Mouse (Mus musculus) intestine, embryonic 16.5 days (tissue): ENCODE measurements around the gene Slc34a2. TPM values are rescaled to one million over a fixed set of nuclear protein-coding genes. Genes with fewer than 3 reads are reported as not detected.

Source experiments
- ATAC-seq: fragments of 200-750 bp; cut with Nextera tagmentation; 2 replicates; pipeline ENCODE4 v1.8.0; 2017; ENCODE audit warnings: moderate TSS enrichment, moderate library complexity
- H3K27ac ChIP-seq: fragments of 300-500 bp; sonication (generic); 2 replicates; pipeline ENCODE4 v1.5.1; 2014; ENCODE audit warnings: mild to moderate bottlenecking, low read length
- H3K27me3 ChIP-seq: fragments of 300-500 bp; sonication (generic); replicated peaks from 2 replicates; pipeline ENCODE4 v1.6.1; 2014; ENCODE audit warnings: low read length, control low read depth, mixed read lengths; ENCODE audit not compliant: control insufficient read depth, insufficient read depth
- H3K36me3 ChIP-seq: fragments of 300-500 bp; sonication (generic); 2 replicates; pipeline ENCODE4 v1.6.1; 2014; ENCODE audit warnings: low read length, control low read depth; ENCODE audit not compliant: control insufficient read depth, insufficient read depth
- H3K4me1 ChIP-seq: fragments of 300-500 bp; sonication (generic); 2 replicates; pipeline ENCODE4 v1.6.1; 2014; ENCODE audit warnings: low read length, control low read depth, mixed read lengths; ENCODE audit not compliant: control insufficient read depth, insufficient read depth
- H3K4me2 ChIP-seq: fragments of 300-500 bp; sonication (generic); 2 replicates; pipeline ENCODE4 v1.6.1; 2014; ENCODE audit warnings: low read depth, low read length, control low read depth
- H3K4me3 ChIP-seq: fragments of 300-500 bp; sonication (generic); 2 replicates; pipeline ENCODE4 v1.5.1; 2014; ENCODE audit warnings: mild to moderate bottlenecking, low read length
- H3K9ac ChIP-seq: fragments of 300-500 bp; sonication (generic); 2 replicates; pipeline ENCODE4 v1.6.1; 2014; ENCODE audit warnings: low read depth, low read length
- H3K9me3 ChIP-seq: fragments of 300-500 bp; sonication (generic); 2 replicates; pipeline ENCODE4 v1.6.1; 2016; ENCODE audit warnings: low read length, control low read depth; ENCODE audit not compliant: control insufficient read depth
- WGBS: fragments of 180-500 bp; shearing (Covaris S2); extraction: QIAGEN DNeasy Blood & Tissue Kit; methylation state at CpG from one replicate; pipeline ENCODE4 v1.1.7; 2014; 5-methylcytosine and 5-hydroxymethylcytosine counted together
- polyA plus RNA-seq: library from polyadenylated mRNA; unstranded; fragments of >200 nt; fragmentation: Nextera tagmentation; extraction: Ambion mirVana; gene quantifications from 2 replicates; pipeline ENCODE4 v1.2.1, GENCODE M21; 2015

The Slc34a2 gene
- polyA plus RNA-seq, 1 experiment from 2014 or later, result 29.5 TPM

- 90% methylated on average over 5 of the region's 5 CpGs for WGBS
- no peak overlapping the region for H3K27ac ChIP-seq
These were observed 75.1 kb downstream of the Slc34a2 start for GRCm38 (mm10) chr5:53112942-53113341.

DNA sequence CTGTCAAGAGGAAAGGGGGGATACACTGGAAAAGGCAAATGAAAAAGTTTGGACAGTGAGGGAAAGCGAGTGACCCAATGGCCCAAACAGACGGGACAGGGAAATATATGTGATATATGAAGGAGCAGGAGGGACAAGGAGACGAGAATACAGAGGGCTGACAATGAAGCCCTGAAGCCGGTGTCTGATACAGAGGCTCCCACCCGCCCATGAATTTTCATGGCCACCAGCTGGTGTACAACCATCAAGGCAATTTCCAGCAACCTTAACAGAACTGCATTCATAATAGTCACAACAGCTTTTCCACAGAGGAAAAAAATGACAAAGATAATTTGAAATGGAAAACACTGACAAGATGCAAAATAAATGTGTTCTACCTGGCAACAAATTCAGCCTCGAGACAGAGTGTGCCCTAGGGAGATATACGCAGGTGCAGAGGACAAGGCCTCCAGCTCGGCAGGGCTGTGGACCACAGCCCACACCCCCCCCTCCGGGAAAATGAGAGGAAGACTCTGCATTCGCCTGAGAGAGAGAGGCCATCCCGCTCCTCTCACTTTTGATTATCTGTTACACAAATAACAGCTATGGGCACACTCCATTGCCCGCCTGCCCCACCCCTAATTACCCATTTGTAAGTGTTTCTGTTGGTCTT lies 76.9 kb downstream of the Slc34a2 start:
- 66% methylated on average over 12 of the region's 12 CpGs for WGBS
- H3K4me2 ChIP-seq, result no peak overlapping the region
- H3K9me3 ChIP-seq, result 0 out of 2 replicates have a peak, but pooled peaks cover 4% of the 10 kb centered on the region
- no peak for ATAC-seq
- H3K4me3 ChIP-seq, result no peak overlapping the region
- H3K4me1 ChIP-seq, result no peaks in the 10 kb centered on the region; the same call in 1 of the 2 replicates
- H3K27me3 ChIP-seq, result no peaks in the 10 kb centered on the region
- H3K9ac ChIP-seq, result no peak overlapping the region
- H3K27ac ChIP-seq, result no peak overlapping the region
- H3K36me3 ChIP-seq, result peaks cover 7% of the 10 kb centered on the region; the same call in 1 of the 2 replicates

More at GRCm38 (mm10) chr5:53112942-53113341, 75.1 kb downstream of the Slc34a2 start:
- Histone ChIP-seq H3K36me3 (peaks cover 7% of the 10 kb centered on the region; the same call in 1 of the 2 replicates), H3K9ac (no peak overlapping the region), H3K9me3 (0 out of 2 replicates have a peak, but pooled peaks cover 4% of the 10 kb centered on the region), H3K4me1 (no peaks in the 10 kb centered on the region; the same call in 1 of the 2 replicates), H3K4me3 (no peak overlapping the region), H3K4me2 (no peak overlapping the region), H3K27me3 (no peaks in the 10 kb centered on the region)
- no peak for ATAC-seq

- Histone ChIP-seq H3K9me3 (0 out of 2 replicates have a peak, but pooled peaks cover under 1% of the 10 kb centered on the region), H3K9ac (no peak overlapping the region), H3K27me3 (no peaks in the 10 kb centered on the region), H3K36me3 (0 out of 2 replicates have a peak, but pooled peaks cover 5% of the 10 kb centered on the region), H3K4me3 (no peak overlapping the region), H3K4me2 (no peak overlapping the region), H3K4me1 (no peaks in the 10 kb centered on the region), H3K27ac (no peak overlapping the region)
- whole genome bisulfite sequencing, result 94% methylated on average over 8 of the region's 8 CpGs
- ATAC-seq, result no peak
These were observed 80.3 kb downstream of the Slc34a2 start for GRCm38 (mm10) chr5:53118212-53118611.

- Histone ChIP-seq H3K9ac (no peak overlapping the region), H3K9me3 (no peaks in the 10 kb centered on the region), H3K4me2 (no peak overlapping the region), H3K4me3 (no peak overlapping the region), H3K4me1 (no peaks in the 10 kb centered on the region), H3K27me3 (no peaks in the 10 kb centered on the region), H3K27ac (no peak overlapping the region), H3K36me3 (0 out of 2 replicates have a peak, but pooled peaks cover 3% of the 10 kb centered on the region)
- WGBS, result 66% methylated on average over 3 of the region's 3 CpGs
- no peak for ATAC-seq
These were observed 81.8 kb downstream of the Slc34a2 start for GRCm38 (mm10) chr5:53119689-53120088.

Other genes with a start within 250 kb of the Slc34a2 start
- gene Anapc4, start 204.1 kb upstream of the Slc34a2 start, polyA plus RNA-seq, result 69.6 and 76.3 TPM in 2 replicates
- gene Sel1l3, start 175.8 kb downstream of the Slc34a2 start, polyA plus RNA-seq, result 12.9 and 14.8 TPM in 2 replicates
- 121 and 130 TPM in 2 replicates for gene Smim20, start 229.0 kb downstream of the Slc34a2 start, polyA plus RNA-seq